Mouse (Mus musculus) adrenal gland, adult (tissue): ENCODE results near the gene Fuca1.
"Not testable (repeated sequence)": the region's sequence is repeated elsewhere in the genome, so short reads cannot be mapped to it uniquely, and the experiment has no call there.

Experiments
- DNase-seq, 2 experiments: peaks; one replicate each; pipeline ENCODE4 v3.0.0; 2022 to 2023; ENCODE audit warnings: low spot score in 1 of 2; ENCODE audit not compliant: inconsistent age in 2 of 2

Fuca1 gene

DNA sequence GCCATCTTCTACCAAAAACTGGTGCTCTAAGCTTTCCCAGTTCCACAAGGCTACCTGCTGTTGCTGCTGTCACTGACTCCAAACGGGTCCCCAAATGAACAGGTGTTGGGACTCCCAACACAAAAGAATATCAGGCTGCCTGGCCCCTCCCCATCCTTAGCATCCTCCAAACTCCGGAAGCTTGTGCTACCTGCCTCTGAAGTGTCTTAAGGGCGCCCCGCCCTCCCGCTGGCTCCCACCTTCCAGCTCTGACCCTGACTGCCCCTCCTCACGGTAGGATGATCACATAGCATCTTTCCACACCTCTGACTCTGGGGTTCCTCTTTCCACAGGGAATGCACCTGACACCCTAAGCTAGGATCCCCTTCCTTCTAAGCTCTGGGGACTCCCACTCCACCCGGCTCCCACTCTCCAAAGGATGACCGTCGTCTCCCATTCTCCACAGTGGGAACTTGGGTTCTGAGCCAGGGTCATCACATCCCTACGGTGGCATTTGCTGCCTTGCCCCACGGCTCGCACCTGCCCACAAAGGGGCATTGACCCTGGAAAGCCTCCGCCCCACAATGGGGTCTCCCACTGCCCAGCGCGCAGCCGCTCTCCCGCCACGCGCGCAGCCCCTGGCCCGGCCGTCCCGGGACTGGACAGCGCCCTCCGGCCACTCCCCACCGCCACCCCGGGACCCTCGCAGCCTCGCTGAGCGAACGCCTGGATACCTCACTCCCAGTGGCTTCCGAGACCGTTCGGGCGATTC is 51.4 kb downstream of the Fuca1 start:
- DNase-seq = peak in 1 of 2 experiments; percentile 32

- DNase-seq = peak; percentile 92 to 96
Observed at GRCm38 (mm10) chr4:135972556-135972906, 52.0 kb downstream of the Fuca1 start, which contains the start of gene Lypla2. Lypla2 (minus strand) TSS chr4:135972626.

DNA sequence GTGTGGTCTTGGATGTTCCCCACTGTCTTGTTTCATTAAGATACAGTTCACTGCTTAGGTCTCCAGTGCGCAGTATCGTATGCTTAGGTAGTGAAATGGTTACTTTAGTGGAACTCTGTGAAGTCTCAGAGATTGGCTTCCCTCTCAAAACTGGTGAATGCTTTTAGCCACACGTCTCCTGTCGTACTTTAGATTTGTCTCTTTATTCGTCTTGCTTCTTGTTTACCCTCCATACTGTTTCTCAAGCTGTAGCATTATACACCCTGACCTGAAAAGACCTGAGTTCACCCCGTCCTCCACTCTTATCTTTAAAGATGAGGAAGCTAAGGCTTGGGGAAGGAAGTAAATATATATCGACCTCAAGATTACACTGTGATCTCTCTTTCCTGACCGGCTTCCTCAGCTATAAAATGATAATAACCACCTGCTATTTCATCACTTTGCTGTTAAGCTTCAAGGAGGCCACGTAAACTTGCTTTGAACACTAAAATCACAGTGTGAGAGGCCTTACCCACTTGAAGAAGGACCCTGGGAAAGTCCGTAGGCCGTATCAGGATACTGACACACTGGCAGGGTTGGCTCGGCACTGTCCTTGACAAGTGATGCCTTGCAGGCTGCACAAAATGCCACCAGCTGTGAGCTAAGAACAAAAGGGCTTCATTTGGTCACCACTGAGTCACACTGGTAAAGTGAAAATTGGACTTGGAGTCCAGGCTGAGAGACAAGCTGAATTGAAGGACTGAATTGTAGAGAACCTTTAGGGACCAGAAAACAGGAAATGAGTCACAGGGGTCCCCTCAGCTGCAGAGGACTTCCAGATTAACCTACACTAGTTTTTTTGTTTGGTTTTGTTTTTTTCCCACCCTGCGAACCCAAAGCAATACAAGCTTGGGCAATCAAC is 52.6 kb downstream of the Fuca1 start:
- DNase-seq = peak; percentile 46 to 67

- DNase-seq = peak in 1 of 2 experiments; percentile 21
Observed at GRCm38 (mm10) chr4:135976146-135976545, 55.6 kb downstream of the Fuca1 start.

DNA sequence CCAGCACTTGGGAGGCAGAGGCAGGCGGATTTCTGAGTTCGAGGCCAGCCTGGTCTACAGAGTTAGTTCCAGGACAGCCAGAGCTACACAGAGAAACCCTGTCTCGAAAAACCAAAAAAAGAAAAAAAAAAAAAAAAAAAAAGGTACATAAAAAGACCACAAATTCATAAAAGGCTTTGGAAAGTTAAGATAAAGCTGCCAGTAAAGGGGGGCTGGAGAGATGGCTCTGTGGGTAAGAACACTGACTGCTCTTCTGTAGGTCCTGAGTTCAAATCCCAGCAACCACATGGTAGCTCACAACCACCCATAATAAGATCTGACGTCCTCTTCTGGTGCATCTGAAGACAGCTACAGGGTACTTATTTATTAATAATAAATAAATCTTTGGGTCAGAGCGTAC is 59.7 kb downstream of the Fuca1 start:
- not testable (repeated sequence) for DNase-seq

- no peak for DNase-seq
Observed at GRCm38 (mm10) chr4:135981524-135982063, 61.1 kb downstream of the Fuca1 start.

- DNase-seq = no peak
Observed at GRCm38 (mm10) chr4:135984556-135984955, 64.0 kb downstream of the Fuca1 start.

DNA sequence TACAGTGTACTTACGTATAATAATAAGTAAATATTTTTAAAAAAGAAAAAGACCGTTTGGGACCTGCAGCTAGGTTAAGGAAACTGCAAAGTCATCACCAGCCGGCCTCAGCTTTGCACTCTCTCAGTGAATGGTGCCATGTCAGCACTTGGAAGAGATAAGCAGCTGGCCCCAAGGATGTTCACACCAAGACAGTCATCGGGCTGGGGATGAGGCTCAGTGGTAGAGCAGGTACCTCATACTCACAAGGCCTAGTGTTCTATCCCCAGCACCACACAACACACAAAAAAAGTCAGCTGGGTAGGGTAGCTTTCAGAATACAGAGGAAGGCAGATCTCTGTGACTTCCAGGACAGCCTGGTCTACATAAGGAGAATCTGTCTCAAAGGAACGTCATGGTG is 64.7 kb downstream of the Fuca1 start:
- no peak for DNase-seq

- DNase-seq = no peak
Observed at GRCm38 (mm10) chr4:135985769-135986168, 65.2 kb downstream of the Fuca1 start.

DNA sequence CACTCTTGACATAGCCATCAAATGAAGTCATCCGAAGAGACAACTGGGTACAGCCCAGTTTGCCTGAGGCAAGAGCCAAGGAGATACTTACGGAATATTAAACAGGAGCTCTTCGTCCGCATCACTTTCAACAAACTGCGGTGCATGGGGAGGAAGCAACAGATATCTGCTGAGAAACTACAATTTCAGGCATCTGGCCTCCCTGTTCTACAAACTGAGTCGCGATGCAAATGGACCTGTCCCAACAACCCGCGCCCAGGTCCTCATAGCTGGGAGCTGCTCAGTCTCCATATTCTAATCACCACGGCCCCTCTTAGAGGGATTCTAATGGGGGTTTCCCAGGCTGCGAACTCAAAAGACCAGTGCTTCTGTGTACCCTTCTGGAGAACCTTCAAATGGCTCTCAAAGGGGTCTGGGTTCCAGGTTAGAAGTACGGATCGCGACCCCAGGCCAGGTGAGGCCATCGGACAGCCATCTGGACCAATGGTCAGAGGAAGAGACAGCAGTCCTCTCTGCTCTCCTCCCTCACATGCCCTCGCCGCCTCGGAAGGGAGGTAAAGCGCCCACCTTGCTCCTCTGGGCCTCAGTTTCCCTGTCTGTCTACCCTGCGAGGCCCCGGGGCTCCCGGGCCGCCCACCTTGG is 65.9 kb downstream of the Fuca1 start:
- DNase-seq = no peak

DNA sequence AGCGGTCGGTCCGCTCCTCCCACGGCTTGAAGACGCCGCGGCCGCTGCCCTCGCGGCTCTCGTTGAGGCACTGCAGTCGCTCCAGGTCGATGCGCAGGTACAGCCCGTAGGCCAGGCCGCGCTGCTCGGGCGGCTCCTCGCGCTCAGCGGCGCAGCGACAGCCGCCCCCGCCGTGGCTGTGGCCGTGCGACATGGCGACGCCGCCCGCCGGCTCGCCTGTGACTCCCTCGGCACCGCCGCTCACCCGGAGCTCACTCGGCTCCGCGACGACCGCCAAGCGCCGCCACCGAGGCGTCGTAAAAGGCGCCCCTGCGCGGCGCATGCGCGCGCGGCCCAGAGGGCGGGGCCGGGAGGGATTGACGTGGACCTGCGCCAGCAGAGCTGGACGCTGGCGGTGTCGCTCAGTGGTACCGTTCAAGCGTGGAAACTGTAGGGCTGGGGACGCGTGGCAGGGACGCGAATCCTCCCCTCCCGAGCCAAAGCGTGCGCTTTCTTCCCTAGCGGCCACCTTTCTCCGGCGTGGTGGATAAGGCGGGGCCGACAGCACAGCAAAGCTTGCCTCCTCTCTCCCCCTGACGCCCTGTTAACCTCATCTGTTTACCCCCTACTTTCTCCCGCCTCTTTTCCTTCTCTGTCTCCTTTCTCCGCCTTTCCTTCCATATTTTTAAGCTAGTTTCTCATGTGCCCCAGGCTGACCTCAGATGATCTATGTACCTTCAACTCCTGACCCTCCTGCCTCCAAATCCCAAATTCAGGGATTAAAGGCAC is 66.6 kb downstream of the Fuca1 start, which contains the start of gene Pithd1:
TSS of gene Pithd1 (minus strand) at position 322 of the 768 bp plus-strand sequence.
- peak; percentile 95 to 98 for DNase-seq

DNA sequence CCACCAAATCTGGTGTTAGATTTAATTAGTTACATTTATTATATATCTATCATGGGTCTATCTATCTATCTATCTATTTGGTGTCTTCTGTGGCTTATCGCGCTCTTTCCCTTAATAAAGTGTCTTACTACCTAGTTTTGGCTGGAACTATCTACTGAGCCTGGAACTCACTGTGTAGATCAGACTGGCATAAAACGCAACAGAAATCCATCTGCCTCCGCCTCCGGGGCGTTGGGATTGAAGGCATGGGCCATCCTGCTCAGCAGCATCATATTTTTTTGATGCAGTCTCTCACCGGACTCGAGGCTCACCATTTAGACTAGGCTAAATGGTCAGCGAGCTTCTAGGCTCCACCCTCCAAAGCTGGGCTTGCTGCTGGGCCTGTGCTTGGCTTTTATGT is 67.2 kb downstream of the Fuca1 start:
- peak in 1 of 2 experiments; percentile 47 for DNase-seq
